Mouse (Mus musculus) mature B cell (primary cell): ENCODE data around the gene Zcchc24.

Experiments
- in situ Hi-C: fragments of 300-500 bp; cut with MboI; formaldehyde crosslinking; loops from 2 replicates; pipeline ENCODE4 v1.14.3; 2019

Gene Zcchc24

DNA sequence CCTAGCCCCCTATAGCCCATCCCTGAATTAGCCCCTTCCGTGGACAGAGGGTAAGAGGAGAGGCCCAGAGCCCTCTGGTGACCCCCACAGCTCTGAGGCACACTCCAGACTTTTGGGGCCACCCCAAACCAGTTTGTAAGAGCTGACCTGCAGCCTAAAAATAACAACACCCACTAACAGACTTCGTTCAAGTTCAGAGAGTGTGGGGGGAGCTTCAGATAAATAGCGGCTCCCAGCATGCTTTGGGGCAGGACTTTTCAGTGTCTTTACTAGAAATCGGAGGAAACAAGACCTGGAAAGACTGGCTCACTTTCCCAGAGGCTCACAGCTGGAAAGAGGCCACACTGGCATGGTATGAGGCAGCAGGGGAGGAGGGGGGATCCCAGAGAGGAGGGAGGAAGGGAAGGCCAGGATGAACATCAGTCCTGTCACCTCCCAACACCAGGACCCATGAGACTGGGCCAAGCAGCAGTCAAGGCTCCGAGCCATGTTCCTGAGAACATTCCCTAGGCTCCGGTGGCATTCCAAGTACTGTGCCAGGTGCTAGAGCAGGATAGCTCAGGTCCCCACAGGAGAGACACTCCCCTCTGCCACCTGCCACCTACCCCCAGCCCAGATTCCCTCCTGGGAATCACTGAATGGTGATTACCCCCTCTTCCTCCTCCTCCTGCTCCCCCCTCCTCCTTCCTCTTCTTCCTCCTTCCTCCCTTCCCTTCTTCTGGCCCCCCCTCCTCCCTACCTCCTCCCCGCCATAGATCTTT is 20.7 kb downstream of the Zcchc24 start:
- in situ Hi-C loops: no loop called here

DNA sequence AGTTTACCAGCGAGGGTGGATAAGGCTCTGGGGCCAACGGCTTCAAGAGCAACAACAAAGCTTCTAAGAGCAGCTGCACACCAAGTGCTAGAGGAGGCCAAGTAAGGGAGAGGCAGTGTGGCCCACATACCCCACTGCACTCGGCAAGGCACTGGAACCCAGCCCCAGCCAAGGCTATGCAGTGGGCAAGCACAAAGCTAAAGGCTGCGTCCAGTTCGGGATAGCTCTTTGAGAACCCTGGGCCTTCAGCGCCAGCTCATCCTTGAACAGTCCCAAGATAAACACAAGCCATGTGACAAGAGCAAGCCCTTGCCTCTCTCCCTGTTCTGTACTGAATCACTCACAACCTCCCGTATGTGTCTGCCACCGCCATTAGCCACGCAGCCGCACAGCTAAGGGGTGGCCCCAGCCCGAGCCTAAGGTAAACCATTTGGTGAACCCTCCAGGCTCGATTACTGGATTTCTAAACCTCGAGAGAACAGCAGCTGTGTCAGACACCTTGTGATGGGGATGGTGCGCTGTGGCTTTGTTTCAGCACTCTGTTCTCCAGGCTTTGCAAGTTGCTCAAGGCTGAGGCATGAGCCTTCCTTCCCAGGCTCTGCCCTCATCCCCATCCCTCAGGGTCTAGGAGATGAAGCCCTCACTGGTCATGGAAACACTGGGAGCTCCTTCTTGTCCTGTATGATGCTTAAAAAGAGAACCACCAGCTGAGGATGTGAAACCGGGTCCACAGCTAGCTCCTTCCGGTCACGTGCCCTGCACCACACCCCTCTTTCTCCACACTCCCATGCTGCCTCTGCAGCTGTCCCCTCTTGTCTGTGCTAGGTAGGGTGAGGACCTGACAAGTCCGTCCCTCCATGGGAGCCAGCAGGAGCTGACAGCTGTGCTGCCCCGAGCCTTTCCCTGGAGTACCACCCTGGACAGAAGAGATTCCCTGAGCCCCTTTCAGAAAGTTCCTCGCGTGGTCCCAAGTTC is 21.6 kb downstream of the Zcchc24 start:
- in situ Hi-C loops: no loop called here

DNA sequence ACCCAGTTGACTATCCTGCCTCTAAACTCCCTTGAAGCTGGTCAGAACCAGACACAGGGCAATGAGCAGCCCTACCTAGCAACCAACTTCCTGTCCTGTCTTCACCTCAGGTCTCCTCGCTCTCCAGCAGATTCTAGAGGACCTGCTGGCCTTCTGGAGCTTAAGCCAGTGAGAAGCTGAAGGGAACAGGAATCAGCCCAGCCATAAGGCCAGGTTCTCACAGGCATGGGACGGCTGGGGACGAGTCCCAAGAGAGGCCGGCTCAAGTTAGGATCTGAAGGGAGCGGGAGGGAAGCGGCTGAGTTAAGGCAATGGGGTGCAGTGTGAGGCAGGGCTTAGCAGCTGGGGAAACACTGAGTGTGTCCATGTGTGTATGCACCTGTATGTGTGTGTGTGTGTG is 22.5 kb downstream of the Zcchc24 start:
- in situ Hi-C loops: no loop called here

DNA sequence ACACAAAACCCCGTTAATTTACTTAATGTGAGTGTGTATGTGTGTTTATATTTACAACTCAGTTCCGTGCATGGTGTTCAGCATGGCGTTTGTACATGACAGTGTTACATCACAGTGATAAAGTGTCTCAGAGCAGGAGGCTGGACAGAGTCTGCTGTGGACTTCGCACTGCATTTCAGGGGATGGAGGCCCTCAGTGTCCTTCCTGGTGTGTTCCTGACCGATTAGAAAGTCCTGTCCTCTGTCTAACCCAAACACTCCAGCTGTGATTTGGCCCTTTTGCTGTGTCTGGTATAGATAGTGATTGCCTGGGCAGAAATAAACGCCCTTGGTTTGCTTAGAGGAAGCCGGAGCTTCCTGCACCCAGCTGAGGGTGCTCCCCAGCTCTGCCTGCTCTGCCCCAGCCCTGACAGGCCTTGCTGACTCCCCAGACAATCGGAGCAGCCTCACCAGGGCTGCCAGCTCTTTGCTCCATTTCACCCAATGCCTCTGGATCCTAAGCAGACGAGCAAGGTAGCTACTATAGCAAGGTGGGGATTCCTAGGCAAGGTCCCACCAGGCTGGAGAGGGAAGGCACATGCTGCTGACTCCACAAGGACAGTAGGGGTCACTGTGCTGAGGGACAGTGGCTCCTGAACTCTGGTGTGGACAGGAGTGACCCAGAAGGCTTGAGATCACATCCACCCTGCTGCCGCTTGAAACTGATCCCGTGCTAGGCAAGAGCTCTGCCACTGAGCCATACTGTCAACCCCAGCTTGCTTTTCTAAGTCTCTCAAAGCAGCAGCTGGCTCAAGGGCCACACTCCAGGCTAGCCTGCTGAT is 23.3 kb downstream of the Zcchc24 start:
- in situ Hi-C loops: no loop called here

DNA sequence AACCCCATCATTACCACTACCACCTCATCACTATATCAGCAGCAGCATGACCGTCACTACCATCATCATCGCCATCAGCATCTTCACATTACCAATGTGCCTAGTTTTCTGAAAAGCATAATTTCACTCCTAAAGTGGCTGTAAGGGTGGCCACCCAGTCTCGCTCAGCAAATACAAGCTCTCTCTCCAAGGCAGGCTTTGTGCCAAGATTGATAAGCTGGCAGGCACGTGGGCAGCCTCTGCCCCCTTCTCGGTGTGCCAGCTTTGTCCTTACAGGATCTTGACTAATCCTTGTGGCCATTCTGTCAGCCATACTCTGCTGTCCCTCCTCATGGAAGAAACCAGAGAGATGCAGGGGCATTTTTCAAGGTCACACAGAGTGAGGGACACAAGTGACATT is 25.9 kb downstream of the Zcchc24 start:
- in situ Hi-C loops: no loop called here

DNA sequence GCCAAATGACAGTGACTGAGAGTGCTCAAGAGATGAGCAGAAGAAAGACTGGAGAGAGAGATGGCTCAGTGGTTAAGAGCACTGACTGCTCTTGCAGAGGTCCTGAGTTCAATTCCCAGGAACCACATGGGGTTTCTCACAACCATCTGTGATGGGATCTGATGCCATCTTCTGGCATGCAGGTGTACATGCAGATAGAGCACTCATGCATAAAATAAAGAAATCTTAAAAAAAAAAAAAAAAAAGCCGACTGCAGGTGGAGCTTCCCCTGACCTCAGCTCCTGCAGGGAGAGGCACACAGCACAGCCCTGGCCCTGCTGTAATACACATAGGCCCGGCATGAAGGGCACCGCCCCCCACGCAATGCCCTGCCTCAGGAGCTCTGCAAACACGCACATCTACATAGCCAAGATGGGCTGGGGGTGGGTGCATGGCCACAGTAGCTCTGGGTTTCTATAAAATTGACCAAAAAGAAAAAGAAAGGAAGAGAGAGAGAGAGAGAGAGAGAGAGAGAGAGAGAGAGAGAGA is 26.9 kb downstream of the Zcchc24 start:
- in situ Hi-C loops: no loop called here

DNA sequence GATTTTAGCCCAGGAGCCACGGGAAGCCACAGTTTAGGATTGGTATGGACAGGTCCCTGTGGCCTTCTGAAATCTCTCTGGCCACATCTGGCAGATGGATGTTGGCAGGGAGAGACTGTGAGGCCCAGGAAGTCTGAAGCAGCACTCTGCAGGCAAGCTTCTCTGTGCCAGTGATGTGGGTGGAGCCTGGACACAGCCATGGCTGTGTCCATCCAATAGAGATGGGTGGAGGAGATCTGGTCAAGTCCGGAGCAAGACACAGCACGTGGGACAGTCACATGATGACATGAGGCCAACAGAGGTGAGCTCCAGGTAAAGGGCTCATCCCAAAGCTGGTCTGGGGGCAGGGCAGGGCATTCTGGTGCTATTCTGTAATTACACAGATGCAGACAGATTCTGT is 27.6 kb downstream of the Zcchc24 start:
- in situ Hi-C loops: no loop called here

DNA sequence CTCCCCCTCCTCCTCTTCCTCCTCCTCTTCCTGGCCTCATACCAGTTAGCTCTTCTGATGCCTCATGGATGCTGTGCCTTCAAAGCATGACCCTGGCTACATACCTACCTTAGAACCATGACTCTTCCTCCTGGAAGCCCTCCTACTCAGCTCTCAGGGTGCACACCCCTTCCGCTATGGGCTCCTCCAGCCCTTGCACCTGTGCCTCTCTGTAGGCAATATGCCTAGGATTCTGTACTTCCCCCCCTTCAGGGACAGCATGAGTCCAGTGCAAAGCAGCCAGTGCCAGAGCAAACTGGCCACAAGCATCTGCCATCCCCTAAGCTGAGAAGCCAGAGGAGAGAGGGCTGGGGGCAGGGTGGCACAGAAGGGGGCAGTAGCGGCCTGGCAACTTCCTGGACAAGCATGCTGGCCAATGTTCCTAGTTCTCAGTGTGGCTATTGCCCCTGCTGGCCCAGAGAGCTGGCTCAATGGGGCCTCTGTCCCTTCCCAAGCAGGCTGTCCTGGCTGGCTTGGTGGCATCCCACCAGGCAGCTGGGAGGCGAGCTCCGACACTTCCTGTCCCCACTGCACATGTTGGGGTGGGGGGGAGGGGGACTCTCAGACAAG is 28.8 kb downstream of the Zcchc24 start:
- in situ Hi-C loops: no loop called here

DNA sequence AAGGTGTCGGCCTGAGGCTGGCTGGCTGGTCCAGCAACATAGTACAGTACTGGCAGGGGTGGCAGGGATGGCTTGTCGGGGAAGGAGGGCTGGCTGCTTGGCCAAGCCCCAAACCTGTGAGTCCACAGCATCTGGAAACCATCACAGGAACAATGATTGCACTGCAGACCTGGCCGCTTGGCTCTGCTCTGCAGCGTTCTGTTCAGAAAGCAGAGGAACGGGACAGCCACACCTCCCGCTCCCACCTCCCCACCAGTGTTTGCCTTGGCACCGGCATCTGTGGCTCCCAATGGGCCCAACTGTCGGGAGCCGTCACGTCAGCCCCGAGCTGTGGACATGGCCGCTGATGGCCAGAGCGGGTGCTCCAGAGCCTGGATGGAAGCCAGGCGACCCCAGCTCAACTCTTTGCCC is 30.2 kb downstream of the Zcchc24 start:
- in situ Hi-C loops: no loop called here

DNA sequence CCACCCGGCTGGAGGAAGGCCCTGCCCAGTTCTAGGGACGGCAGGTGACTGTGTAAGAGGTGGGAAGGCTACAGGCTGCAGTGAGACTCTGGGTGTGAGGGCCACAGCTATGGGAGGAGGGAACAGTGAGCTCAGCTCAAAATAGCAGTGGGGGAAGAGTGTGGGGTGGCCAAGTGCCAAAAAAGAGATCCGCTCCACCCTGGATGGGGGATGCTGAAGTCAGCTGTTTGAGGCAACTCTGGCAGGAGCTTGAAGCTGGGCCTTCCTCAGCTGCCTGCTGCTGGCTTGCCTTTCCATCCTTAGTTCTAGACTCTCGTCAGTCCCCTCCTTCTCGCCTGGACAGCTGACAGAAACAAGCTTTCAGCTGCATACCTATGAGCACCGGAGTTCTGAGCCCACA is 32.2 kb downstream of the Zcchc24 start:
- in situ Hi-C loops: no loop called here

DNA sequence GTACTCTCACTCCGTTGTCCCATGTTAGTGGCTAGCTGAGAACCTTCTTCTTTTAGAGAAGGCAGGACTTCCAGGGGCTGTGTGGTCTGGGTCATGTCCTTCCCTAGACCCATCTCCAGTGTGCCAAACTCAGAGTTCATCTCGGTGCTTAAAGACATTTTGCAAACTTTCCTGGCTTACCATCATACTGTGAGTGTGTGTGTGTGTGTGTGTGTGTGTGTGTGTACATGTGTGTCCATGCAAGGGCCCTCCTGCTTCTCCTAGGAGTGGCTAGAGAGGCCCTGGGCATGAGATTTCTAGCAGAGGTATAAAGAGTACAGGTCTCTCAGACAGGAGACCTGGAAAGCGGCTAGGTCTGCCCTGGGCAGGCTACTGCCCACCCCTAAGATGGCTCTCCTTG is 32.7 kb downstream of the Zcchc24 start:
- in situ Hi-C loops: no loop called here

DNA sequence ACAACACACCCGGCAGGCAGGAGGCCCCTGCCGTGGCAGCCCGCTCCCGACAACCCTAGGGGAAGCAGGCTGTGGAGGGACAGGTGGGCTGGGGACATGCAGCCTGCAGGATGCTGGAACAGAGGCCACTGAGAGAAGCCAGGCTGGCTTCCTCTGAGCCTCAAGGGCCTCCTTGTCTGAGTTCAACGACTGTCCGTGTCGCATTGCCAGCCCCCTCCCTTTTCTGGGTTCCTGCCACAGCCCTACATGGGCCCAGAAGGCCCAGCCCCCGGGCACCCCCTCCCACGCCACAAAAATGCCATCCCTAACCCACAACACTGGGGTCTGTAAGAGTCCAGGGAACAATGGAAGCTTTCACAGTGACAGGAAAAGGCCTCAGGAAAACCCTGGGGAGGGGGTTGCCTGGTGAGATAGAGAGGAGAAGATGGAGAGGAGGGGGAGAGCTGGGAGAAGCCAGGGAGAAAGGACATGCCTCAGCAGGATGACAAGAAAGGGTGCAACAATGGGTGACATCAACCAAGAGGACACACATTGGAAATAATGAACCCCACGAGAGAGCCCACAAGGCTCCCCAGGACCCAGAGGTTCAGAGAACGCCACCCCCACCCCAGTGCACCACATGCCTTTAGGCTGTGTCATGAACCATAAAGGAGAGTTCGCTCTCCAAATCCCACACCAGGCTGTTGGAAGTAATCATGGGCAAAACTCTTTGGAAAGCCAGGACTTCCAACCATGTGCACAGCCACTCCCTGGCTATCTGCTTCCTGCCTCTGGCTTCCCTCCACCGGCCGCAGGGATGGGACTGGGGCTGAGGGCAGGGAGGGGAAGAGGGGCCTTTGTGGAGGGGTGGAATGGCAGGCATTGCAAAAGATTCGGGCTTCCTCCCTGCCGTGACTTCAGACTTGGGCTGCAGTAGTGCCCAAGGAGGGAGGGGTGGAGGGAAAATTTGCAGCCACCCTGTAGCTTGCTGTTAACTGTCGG is 33.8 kb downstream of the Zcchc24 start:
- in situ Hi-C loops: no loop called here

DNA sequence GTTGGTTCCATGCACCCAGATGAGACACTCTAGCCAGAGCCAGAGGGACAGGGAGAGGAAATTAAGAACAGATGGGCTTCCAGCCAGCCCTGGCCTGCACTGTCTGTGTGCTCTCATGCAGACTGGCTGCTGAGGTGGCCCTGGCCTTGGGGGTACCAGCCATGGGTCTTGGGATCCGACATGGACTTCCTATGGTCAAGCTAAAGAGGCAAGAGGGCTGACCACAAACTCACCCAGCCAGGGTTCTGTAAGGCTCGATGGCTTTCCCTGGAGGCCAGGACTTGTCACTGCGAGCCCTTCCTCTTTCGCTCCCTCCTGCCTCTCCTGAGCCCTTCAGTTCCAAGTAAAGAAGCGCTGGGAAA is 41.7 kb downstream of the Zcchc24 start:
- in situ Hi-C loops: no loop called here

DNA sequence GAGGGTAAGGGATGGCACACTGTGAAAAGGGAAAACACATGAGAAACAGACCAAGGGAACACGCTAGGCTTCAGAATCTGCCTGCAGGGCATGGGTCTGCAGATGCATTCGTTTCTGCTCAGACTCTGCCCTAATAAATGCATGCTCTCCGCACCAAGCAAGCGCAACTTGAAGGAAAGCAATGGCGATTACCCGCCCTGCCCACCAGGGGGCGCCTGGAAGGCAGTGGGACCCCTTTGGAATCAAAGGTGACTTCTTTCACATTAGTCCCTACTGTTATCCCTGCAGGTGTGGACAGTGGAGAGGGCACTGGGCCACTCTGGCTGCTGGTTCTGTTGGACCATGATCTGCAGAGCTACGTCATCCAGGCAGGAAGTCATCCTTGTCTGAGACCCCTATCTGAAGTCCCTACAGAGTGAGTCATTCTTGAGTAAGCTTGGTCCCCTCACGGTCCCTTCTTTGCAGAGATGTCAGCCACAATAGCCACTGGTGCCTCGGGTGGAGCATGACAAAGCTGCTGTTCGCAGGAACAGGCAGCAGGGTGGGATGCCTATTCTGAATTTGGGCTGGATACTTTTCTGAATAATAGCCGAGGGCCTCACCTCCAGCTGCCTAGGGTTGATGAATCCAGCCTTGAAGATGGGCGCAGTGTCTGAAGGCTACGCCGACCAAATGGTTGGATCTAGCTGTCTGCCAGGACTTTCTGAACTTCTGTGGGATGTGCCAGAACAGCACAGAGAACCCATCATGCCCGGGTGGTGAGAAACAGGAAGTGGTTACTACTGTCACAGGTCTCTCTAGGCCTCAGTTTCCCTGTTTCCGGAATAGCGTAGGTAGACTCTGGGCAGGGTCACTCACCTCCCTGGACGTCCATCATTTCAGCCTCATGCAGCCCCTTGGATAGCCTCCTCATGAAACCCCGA is 42.4 kb downstream of the Zcchc24 start:
- in situ Hi-C loops: no loop called here

DNA sequence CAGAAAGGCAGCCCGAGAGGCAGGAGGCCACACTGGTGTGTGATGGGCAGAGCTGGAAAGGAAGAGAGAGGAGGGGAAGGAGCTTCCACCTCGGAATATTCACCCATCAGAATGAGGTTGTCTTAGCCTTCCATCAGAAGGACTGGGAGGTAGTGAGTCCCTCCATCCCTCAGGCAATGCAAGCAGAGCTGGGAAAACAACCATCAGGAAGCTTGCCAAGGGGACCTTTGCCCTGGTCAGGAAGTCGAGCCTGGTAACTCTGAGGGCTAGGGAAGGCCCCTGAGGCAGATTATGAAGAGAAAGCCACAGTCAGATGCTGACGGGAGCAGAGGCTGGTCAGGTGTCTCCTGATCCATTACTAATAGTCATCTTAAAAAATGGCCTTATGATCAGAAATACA is 43.1 kb downstream of the Zcchc24 start:
- in situ Hi-C loops: no loop called here

DNA sequence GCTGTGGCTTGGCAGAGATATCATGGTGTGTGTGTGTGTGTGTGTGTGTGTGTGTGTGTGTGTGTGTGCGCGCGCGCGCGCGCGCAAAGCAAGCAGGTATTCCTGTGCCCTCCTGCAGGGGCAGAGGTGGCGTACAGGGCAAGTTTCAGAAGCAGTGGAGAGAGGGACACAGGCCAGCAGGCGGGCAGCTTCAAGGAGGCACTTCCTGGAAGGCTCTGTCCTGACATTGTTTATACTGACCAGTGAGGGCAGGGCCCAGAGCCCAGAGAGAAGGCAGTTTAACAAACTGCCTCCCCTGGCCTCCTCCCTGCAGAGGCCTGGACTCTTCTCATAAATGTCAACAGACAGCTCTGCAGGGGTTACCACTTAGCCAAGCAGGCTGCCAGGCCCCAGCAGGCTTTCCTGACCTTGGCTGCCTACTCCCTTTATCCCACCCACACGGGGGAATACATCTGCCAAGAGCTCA is 43.8 kb downstream of the Zcchc24 start:
- in situ Hi-C loops: no loop called here

DNA sequence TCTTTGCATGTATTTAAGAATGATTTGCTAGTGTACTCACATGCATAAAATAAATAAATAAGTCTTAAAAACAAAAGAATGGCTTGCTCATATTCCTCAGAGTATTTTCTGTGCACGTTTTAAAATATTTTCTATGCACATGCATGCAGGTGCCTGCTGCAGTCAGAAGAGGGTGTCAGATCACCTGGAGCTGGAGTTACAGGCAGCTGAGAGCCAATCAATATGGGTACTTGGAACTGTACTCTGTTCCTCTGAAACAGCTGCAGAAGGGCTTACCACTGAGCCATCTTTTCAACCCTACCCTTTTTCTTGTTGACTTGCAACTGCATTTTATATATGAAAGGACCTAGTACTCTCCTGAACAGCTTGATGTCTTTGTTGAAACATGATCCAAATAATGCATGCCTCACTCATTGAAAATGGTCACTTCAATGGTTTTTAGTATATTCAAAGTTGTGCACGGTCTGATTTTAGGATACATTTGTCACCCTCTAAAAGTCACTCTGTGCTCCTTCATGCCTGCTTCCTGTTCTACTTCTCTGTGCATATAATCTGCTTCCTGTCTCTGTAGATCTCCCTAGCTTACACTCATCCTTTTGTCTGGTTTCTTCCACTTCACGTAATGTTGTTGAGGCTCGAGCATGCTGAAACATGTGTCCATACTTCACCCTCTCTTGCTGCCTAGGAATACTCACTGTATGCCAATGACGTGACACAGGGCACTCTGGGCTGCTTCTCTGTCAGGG is 47.7 kb downstream of the Zcchc24 start:
- in situ Hi-C loops: no loop called here

DNA sequence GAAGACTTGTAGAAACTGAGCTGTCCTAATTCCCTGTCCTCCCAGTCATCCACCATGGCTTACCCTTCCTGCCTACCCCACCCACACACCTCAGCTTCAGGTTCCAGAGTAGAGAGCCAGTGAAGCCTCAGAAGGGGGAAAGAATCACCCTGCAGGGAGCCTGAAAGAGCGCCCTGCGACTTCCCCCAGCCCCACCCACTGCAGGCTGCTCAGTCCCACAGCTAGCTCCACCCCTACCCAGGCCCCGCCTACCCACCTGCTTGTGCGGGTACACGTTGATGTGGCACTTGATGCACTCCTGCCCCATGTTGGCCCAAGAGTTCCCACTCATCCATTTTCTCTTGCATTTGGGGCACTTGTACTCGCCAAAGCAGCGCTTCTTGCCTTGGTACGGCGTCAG is 49.5 kb downstream of the Zcchc24 start:
- in situ Hi-C loops: no loop called here
